Mouse (Mus musculus): Measurements from ENCODE around the gene Slc2a6.

GRCm38 (mm10) chr2:27044166-27044565 lies 16.4 kb upstream of the Slc2a6 start:
- no peak for TF ChIP-seq POLR2A (IDR thresholded peaks at IDR 0.05; ENCODE audit: borderline replicate concordance, insufficient read depth, low read length)
- TF ChIP-seq CTCF (IDR thresholded peaks at IDR 0.05; ENCODE audit: borderline replicate concordance, insufficient read depth, low read depth, low read length): no peak
